Mouse (Mus musculus) stomach, embryonic 14.5 days (tissue): ENCODE measurements around the gene Npw. TPM values are rescaled to one million over a fixed set of nuclear protein-coding genes. Genes with fewer than 3 reads are reported as not detected.
A peak's percentile ranks its signal among the peaks of the same experiment; 100 is the strongest.

Experiments used
- ATAC-seq: fragments of 200-750 bp; cut with Nextera tagmentation; 2 replicates; pipeline ENCODE4 v1.8.0; 2017; ENCODE audit warnings: low read depth, moderate TSS enrichment; ENCODE audit not compliant: insufficient number of reproducible peaks, insufficient read depth, low FRiP score
- H3K27ac ChIP-seq: fragments of 300-500 bp; sonication (generic); 2 replicates; pipeline ENCODE4 v1.5.1; 2014; ENCODE audit warnings: mild to moderate bottlenecking, low read length, moderate library complexity, mixed read lengths
- H3K27me3 ChIP-seq: fragments of 300-500 bp; sonication (generic); 2 replicates; pipeline ENCODE4 v1.6.1; 2014; ENCODE audit warnings: low read length, control low read depth, mixed read lengths; ENCODE audit not compliant: control insufficient read depth, insufficient read depth
- H3K36me3 ChIP-seq: fragments of 300-500 bp; sonication (generic); 2 replicates; pipeline ENCODE4 v1.6.1; 2014; ENCODE audit warnings: mild to moderate bottlenecking, control low read depth, low read length, moderate library complexity, mixed read lengths; ENCODE audit not compliant: control insufficient read depth, insufficient read depth
- H3K4me1 ChIP-seq: fragments of 300-500 bp; sonication (generic); 2 replicates; pipeline ENCODE4 v1.6.1; 2014; ENCODE audit warnings: low read length, control low read depth, mixed read lengths; ENCODE audit not compliant: control insufficient read depth, insufficient read depth
- H3K4me2 ChIP-seq: fragments of 300-500 bp; sonication (generic); replicated peaks from 2 replicates; pipeline ENCODE4 v1.6.1; 2014; ENCODE audit warnings: low read depth, low read length, control low read depth
- H3K4me3 ChIP-seq: fragments of 300-500 bp; sonication (generic); 2 replicates; pipeline ENCODE4 v1.5.1; 2014; ENCODE audit warnings: low read depth, low read length, control low read depth
- H3K9ac ChIP-seq: fragments of 300-500 bp; sonication (generic); replicated peaks from 2 replicates; pipeline ENCODE4 v1.6.1; 2014; ENCODE audit warnings: low read depth, mild to moderate bottlenecking, control low read depth, low read length, moderate library complexity, mixed read lengths
- H3K9me3 ChIP-seq: fragments of 300-500 bp; sonication (generic); 2 replicates; pipeline ENCODE4 v1.6.1; 2016; ENCODE audit warnings: low read depth, low read length, control low read depth; ENCODE audit not compliant: control insufficient read depth
- WGBS: fragments of 180-500 bp; shearing (Covaris S2); extraction: QIAGEN DNeasy Blood & Tissue Kit; methylation state at CpG from one replicate; pipeline ENCODE4 v1.1.7; 2014; 5-methylcytosine and 5-hydroxymethylcytosine counted together
- polyA plus RNA-seq: library from polyadenylated mRNA; unstranded; fragments of >200 nt; fragmentation: Nextera tagmentation; extraction: Ambion mirVana; gene quantifications from 2 replicates; pipeline ENCODE4 v1.2.1, GENCODE M21; 2014

The Npw gene
- polyA plus RNA-seq, 1 experiment from 2014 or later: 0.42 TPM

DNA sequence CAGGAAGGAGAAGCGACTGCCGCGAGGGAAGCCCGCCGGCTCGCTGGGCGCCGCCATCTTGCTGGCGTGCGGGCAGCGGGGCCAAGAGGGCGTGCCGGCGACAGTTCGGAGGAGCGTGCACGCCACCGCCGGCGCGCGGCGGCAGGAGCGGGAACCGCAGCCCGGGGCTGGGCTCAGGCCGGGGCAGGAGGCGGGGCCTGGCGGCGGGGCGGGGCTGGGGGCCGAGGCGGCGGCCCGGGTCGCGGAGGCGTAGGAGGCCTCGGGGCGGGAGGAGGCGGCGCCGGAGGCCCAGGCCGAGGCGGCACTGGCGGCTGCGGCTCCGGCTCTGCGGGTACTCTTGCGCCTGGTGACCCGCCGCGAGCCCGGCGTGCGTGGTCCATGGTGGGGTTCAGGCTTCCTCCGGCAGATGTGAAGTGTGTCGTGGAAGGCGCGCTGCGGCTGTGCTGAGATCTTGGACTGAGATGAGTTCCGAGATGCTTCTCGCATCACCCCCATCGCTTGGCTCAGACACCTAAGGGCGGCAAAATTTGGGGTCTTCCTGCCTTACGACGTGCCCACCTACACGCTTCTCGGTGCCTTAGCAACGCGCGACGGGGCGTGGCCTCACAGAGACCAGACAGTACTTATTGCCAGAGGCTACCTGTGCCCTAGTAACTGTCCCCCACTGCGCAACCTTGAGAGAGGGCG is 37.9 kb upstream of the Npw start, which contains the start of the genes Gfer and Noxo1:
Gene Gfer (minus strand): TSS at position 146 of the 687 bp plus-strand sequence.
Gene Noxo1 (plus strand): TSS at position 224 of the 687 bp plus-strand sequence.
- Histone ChIP-seq H3K27ac (peak within 1 kb of the TSS; percentile 84), H3K9ac (peak within 1 kb of the TSS; percentile 71), H3K27me3 (no peaks in the 10 kb centered on the region), H3K4me1 (peaks cover 24% of the 10 kb centered on the region), H3K9me3 (no peaks in the 10 kb centered on the region), H3K36me3 (peaks cover 26% of the 10 kb centered on the region), H3K4me3 (peak within 1 kb of the TSS; percentile 90), H3K4me2 (peak within 1 kb of the TSS; percentile 82)
- under 1% methylated on average over 71 of the region's 76 CpGs for WGBS
- peak; percentile 92 for ATAC-seq

DNA sequence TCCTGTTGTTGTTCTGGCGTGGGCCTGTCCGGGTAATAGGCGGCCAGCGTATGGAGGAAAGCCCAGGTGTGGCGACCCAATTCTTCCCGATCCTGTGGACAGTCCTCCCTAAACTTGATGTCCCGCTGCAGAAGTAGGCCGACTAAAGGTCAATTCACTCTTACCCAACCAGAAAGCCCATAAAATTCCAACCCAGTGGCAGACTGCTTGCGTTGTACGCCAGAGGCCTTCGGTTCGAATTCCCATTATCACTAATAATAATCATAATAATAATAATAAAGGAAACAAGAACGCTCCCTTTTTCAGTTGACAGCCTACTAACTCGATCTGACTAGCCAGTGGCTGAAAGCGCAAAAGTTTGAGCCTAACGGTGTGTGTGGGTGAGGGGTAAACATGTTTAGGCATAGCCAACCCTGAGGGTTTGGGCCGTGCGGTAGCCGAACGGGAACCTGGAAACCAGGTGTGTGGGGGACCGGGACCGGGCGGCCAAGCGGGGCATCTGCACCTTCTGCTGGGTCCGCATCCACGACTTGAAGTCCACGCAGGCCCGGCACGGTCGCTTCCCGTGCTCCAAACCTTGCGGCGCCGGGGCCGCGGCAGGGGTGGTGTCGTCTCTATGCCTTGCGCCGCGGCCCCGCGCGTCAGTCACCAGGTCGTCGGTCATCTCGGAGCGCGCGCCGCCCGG is 37.2 kb upstream of the Npw start:
- Histone ChIP-seq H3K9ac (peak overlapping the region; percentile 71), H3K4me2 (peak overlapping the region; percentile 82), H3K27ac (peak overlapping the region; percentile 84), H3K27me3 (peaks cover 4% of the 10 kb centered on the region), H3K36me3 (peaks cover 20% of the 10 kb centered on the region), H3K4me3 (peak overlapping the region; percentile 90), H3K9me3 (no peaks in the 10 kb centered on the region), H3K4me1 (peaks cover 24% of the 10 kb centered on the region)
- no peak for ATAC-seq
- WGBS: 6% methylated on average over 51 of the region's 51 CpGs

DNA sequence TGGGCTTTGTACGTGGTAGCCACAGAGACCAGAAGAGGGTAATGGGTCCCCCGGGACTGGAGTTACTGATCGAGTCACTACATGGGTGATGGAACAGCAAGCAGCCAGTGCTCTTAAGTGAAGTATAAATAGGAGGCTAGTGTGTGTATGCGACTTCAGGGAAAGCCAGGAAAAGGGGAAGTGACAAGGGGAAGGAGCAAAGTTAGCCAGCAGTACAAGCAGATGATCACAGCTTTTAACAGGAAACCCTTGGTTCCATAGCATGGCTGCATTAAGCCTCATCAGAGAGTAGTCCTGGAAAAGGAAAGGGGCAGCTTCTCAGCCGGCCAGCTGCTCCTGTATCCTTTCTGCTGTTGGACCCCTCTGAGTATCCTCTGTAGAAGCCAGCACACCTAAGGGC is 34.1 kb upstream of the Npw start:
- H3K36me3 ChIP-seq: peaks cover 9% of the 10 kb centered on the region
- H3K27me3 ChIP-seq: peaks cover 30% of the 10 kb centered on the region
- no peak overlapping the region for H3K9ac ChIP-seq
- 90% methylated on average over 5 of the region's 5 CpGs for WGBS
- H3K4me2 ChIP-seq: no peak overlapping the region
- H3K4me3 ChIP-seq: no peak overlapping the region
- H3K9me3 ChIP-seq: no peaks in the 10 kb centered on the region
- H3K4me1 ChIP-seq: peaks cover 26% of the 10 kb centered on the region; the same call in 1 of the 2 replicates
- H3K27ac ChIP-seq: no peak overlapping the region
- ATAC-seq: no peak

DNA sequence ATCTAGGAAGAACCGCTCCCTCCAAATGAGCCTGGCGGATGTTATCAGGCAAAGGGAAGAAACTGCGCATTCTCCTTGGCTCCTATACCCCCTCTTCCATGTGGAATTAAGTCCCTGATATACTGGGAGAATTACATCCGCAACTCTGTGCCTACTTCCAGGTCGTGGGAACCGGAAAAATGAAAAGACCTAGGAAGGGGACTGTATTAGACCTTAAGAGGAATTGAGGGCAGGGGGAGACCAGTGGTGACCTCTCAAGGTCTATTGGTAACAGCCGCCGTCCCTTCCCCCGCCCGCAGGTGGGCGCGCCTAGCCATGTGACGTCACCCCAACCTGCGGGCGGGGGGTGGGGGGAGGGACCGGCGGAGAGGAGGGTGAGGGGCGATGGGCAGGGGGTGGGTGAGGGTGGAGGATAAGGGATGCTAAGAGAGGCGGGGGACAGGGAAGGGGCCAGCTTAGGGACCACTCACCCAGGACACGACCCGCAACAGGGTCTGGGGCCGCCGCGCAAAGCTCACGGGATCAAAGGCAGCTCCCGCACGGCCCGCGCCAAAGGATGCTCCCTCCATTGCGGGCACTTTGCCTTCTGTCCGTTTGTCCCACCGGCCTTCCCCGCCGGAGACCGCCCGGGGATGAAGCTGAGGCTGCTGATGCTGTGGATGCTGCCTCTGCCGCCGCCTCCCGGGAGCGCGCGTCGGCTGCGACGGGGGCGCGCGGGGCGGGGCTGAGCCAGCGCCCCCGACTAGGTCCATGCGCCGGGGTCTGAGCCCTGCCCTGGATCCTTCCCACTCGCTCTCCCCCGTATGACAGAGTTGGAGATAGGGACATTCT is 31.2 kb upstream of the Npw start, which contains the start of gene Syngr3:
Gene Syngr3 (minus strand): TSS at position 705 of the 831 bp plus-strand sequence.
- Histone ChIP-seq H3K36me3 (peaks cover 9% of the 10 kb centered on the region), H3K27ac (no peak within 1 kb of the TSS), H3K27me3 (peaks cover 32% of the 10 kb centered on the region), H3K4me3 (peak within 1 kb of the TSS; percentile 44), H3K4me1 (peaks cover 15% of the 10 kb centered on the region; the same call in 1 of the 2 replicates), H3K4me2 (peak within 1 kb of the TSS; percentile 85), H3K9ac (0 out of 2 replicates have a peak within 1 kb of the TSS, but pooled peaks have one; percentile 25), H3K9me3 (no peaks in the 10 kb centered on the region)
- no peak for ATAC-seq
- WGBS: under 1% methylated on average over 51 of the region's 55 CpGs

DNA sequence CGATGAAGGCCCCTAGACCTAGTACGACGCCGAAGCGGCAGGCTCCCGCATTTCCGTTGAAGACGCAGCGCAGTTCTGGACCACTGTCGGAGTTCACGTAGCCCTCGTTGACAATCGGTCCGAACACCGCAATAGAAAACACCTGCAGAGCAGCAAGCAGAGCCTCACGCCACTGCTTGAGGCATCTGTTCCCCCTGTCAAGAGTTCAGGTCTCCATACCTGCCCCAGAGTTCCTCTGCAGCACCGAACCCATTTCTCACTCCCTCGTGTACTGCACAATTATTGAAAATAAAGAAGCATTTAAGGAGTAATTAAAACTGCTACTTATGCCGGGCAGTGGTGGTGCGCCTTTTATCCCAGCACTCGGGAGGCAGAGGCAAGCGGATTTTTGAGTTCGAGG is 29.3 kb upstream of the Npw start:
- Histone ChIP-seq H3K9ac (no peak overlapping the region), H3K36me3 (peaks cover 3% of the 10 kb centered on the region; the same call in 1 of the 2 replicates), H3K27ac (no peak overlapping the region), H3K4me1 (peaks cover 15% of the 10 kb centered on the region; the same call in 1 of the 2 replicates), H3K4me3 (peak overlapping the region; percentile 31), H3K9me3 (no peaks in the 10 kb centered on the region), H3K27me3 (peaks cover 32% of the 10 kb centered on the region), H3K4me2 (peak overlapping the region; percentile 51)
- WGBS: 21% methylated on average over 23 of the region's 23 CpGs
- no peak for ATAC-seq

DNA sequence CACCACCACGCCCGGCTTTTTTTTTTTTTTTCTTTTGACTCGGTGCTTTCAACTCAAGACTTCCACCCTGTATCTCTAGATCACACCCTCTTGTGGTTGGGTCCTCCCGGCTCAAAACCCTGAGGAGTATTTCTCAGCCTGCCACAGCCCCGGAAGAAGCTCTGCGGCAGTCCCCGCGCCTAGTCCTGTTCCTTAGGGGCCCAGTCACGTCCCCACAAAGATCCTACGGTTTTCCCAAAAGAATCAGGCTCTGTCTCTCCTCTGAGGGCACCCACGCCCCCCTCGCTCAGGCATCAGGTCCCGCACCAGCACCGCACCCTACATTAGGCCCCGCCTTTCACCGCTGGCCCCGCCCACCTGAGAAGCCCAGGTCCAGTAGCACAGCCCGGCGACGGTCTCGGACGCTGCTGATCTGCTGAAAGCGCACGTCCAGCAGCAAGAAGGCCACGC is 28.9 kb upstream of the Npw start:
- no peak overlapping the region for H3K27ac ChIP-seq

DNA sequence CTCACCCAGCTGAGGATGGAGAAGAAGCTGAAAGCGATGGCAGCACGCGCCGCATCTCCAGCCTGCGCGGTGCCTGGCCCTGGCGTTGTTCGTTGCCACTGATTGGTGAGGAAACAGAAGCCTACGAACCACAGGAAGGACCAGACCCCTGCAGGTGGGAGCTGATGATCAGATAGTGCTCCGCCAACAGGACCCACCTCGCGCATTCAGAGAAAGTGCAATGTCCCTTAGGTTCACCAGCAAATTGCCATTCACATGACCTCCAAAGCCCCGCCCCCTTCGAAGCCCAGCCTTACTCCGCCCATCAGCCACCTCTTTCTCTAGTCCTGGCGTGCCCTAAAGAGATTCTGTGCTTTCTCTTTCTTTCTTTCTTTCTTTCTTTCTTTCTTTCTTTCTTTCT is 28.3 kb upstream of the Npw start:
- no peak overlapping the region for H3K9ac ChIP-seq
- no peak overlapping the region for H3K4me3 ChIP-seq
- WGBS: 32% methylated on average over 16 of the region's 16 CpGs
- no peaks in the 10 kb centered on the region for H3K9me3 ChIP-seq
- H3K4me2 ChIP-seq: no peak overlapping the region
- peaks cover 15% of the 10 kb centered on the region; the same call in 1 of the 2 replicates for H3K4me1 ChIP-seq
- H3K27me3 ChIP-seq: peaks cover 32% of the 10 kb centered on the region
- H3K27ac ChIP-seq: no peak overlapping the region
- peaks cover 7% of the 10 kb centered on the region for H3K36me3 ChIP-seq
- no peak for ATAC-seq

More for the DNA sequence above, 28.9 kb upstream of the Npw start:
- Histone ChIP-seq H3K36me3 (peaks cover under 1% of the 10 kb centered on the region; the same call in 1 of the 2 replicates), H3K9ac (no peak overlapping the region), H3K27me3 (peaks cover 32% of the 10 kb centered on the region), H3K4me3 (peak overlapping the region; percentile 31), H3K9me3 (no peaks in the 10 kb centered on the region), H3K4me1 (peaks cover 15% of the 10 kb centered on the region; the same call in 1 of the 2 replicates), H3K4me2 (peak overlapping the region; percentile 51)
- 2% methylated on average over 25 of the region's 25 CpGs for WGBS
- 0 out of 2 replicates have a peak, but pooled peaks have one; percentile 54 for ATAC-seq
